Mouse (Mus musculus) CH12.LX (cell line): ENCODE data around the gene Kcnma1.

Experiments used
- CTCF ChIP-seq, 2 experiments: IDR thresholded peaks in 1 of 2; conservative IDR thresholded peaks in 1 of 2; 2 replicates each; pipeline ENCODE4 v1.5.1; 2011 to 2012; ENCODE audit warnings: low read depth in 2 of 2, low read length in 2 of 2, improper control_type of control experiment in 1 of 2, inconsistent platforms in 1 of 2, mild to moderate bottlenecking in 1 of 2, moderate library complexity in 1 of 2
- EP300 ChIP-seq: IDR thresholded peaks from 2 replicates; pipeline ENCODE4 v1.6.1; 2011; ENCODE audit warnings: low read length, improper control_type of control experiment
- ETS1 ChIP-seq: conservative IDR thresholded peaks from 2 replicates; pipeline ENCODE4 v1.6.1; 2012; ENCODE audit warnings: low read depth, mild to moderate bottlenecking, inconsistent platforms, low read length, improper control_type of control experiment, moderate library complexity
- HCFC1 ChIP-seq: IDR thresholded peaks from 2 replicates; pipeline ENCODE4 v1.6.1; 2012; ENCODE audit warnings: low read depth, mild to moderate bottlenecking, inconsistent platforms, low read length, improper control_type of control experiment
- MAFK ChIP-seq: IDR thresholded peaks from 2 replicates; pipeline ENCODE4 v1.6.1; 2011; ENCODE audit warnings: low read length, improper control_type of control experiment; ENCODE audit not compliant: insufficient replicate concordance
- POLR2A ChIP-seq: IDR thresholded peaks from 2 replicates; pipeline ENCODE4 v1.6.1; 2011; ENCODE audit warnings: low read depth, mild to moderate bottlenecking, improper control_type of control experiment, low read length
- TCF12 ChIP-seq: IDR thresholded peaks from 2 replicates; pipeline ENCODE4 v1.6.1; 2014; ENCODE audit warnings: low read depth, mild to moderate bottlenecking, inconsistent platforms, low read length, improper control_type of control experiment
- UBTF ChIP-seq: IDR thresholded peaks from 2 replicates; pipeline ENCODE4 v1.6.1; 2012; ENCODE audit warnings: low read depth, mild to moderate bottlenecking, inconsistent platforms, low read length, improper control_type of control experiment, moderate library complexity
- USF1 ChIP-seq: IDR thresholded peaks from 2 replicates; pipeline ENCODE4 v1.6.1; 2014; ENCODE audit warnings: low read depth, mild to moderate bottlenecking, inconsistent platforms, low read length, improper control_type of control experiment
- ZC3H11A ChIP-seq: IDR thresholded peaks from 2 replicates; pipeline ENCODE4 v1.6.1; 2012; ENCODE audit warnings: low read depth, mild to moderate bottlenecking, inconsistent platforms, low read length, improper control_type of control experiment
- ZKSCAN1 ChIP-seq: IDR thresholded peaks from 2 replicates; pipeline ENCODE4 v1.6.1; 2012; ENCODE audit warnings: low read depth, inconsistent platforms, low read length, improper control_type of control experiment, borderline replicate concordance

DNA sequence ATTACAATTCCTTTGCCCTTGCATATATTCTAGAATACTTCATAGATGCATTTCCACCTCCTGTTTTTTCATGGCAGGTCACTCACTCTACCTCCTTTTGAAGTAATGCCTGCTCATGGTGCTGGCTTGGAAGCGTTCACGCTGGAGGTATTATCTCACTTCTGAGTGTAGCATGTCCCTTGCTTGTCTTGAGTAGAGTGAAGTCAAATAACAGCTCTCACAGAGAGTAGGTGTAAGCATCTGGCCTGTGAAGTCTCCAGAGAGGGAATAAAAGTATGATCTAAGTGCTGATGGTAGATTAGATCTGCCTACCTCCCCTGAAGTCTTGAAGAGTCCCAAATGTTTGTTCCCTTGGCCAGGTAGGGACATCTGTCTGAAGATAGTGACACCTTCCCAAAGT, 607.2 kb downstream of the Kcnma1 start:
- TF ChIP-seq POLR2A (no peak), UBTF (no peak), ETS1 (no peak), ZKSCAN1 (no peak), ZC3H11A (no peak), EP300 (no peak), CTCF (conservative IDR thresholded peaks at IDR 0.05 in 1 of 2, IDR thresholded peaks at IDR 0.05 in 1 of 2; ENCODE audit: low read depth in 2 of 2, low read length in 2 of 2) (no peak), USF1 (no peak), TCF12 (no peak), HCFC1 (no peak), MAFK (no peak)
